Mouse (Mus musculus) liver, embryonic 14.5 days (tissue): Measurements from ENCODE around the gene Mitf. TPM values are rescaled to one million over a fixed set of nuclear protein-coding genes. Genes with fewer than 3 reads are reported as not detected.

Experiments
- ATAC-seq: fragments of 200-750 bp; cut with Nextera tagmentation; 2 replicates; pipeline ENCODE4 v1.8.0; 2017; ENCODE audit warnings: moderate number of reproducible peaks, mild to moderate bottlenecking, moderate library complexity; ENCODE audit not compliant: insufficient read depth
- DNase-seq, 3 experiments: peaks; one replicate each; pipeline ENCODE4 v3.0.0-alpha.2; 2012 to 2013; ENCODE audit warnings: low read depth in 3 of 3, low spot score in 3 of 3
- H3K27ac ChIP-seq: fragments of 300-500 bp; sonication (generic); 2 replicates; pipeline ENCODE4 v1.5.1; 2014; ENCODE audit warnings: moderate library complexity, mild to moderate bottlenecking, control low read depth, inconsistent platforms
- H3K27me3 ChIP-seq: fragments of 300-500 bp; sonication (generic); 2 replicates; pipeline ENCODE4 v1.6.1; 2014; ENCODE audit warnings: mild to moderate bottlenecking, low read length, moderate library complexity; ENCODE audit not compliant: control insufficient read depth, insufficient read depth
- H3K36me3 ChIP-seq: fragments of 300-500 bp; sonication (generic); replicated peaks from 2 replicates; pipeline ENCODE4 v1.6.1; 2014; ENCODE audit warnings: low read depth; ENCODE audit not compliant: control insufficient read depth, insufficient read depth
- H3K4me1 ChIP-seq, 2 experiments: fragments of 200-500 bp in 1 of 2; fragments of 300-500 bp in 1 of 2; sonication (generic) in 1 of 2; replicated peaks; 2 replicates each; pipeline ENCODE4 v1.6.1; 2012 to 2014; ENCODE audit warnings: antibody characterized with exemption in 1 of 2, inconsistent platforms in 1 of 2, low read length in 1 of 2; ENCODE audit not compliant: control insufficient read depth in 2 of 2, insufficient read depth in 2 of 2
- H3K4me2 ChIP-seq: fragments of 300-500 bp; sonication (generic); 2 replicates; pipeline ENCODE4 v1.6.1; 2014; ENCODE audit warnings: low read depth, mild to moderate bottlenecking, control low read depth, moderate library complexity
- H3K4me3 ChIP-seq, 2 experiments: fragments of 200-500 bp in 1 of 2; fragments of 300-500 bp in 1 of 2; sonication (generic) in 1 of 2; 2 replicates each; pipeline ENCODE4 v1.5.1; 2012 to 2014; ENCODE audit warnings: low read depth in 2 of 2, low read length in 2 of 2, mild to moderate bottlenecking in 2 of 2, control low read depth in 1 of 2, inconsistent platforms in 1 of 2, moderate library complexity in 1 of 2; ENCODE audit not compliant: insufficient read depth in 1 of 2
- H3K9ac ChIP-seq: fragments of 300-500 bp; sonication (generic); replicated peaks from 2 replicates; pipeline ENCODE4 v1.6.1; 2014; ENCODE audit warnings: mild to moderate bottlenecking, control low read depth, moderate library complexity
- H3K9me3 ChIP-seq: fragments of 300-500 bp; sonication (generic); 2 replicates; pipeline ENCODE4 v1.6.1; 2016; ENCODE audit warnings: low read length, mixed read lengths; ENCODE audit not compliant: control insufficient read depth
- CTCF ChIP-seq: IDR thresholded peaks from 2 replicates; pipeline ENCODE4 v1.5.1; 2016; ENCODE audit warnings: antibody characterized with exemption, low read depth, control low read depth
- EP300 ChIP-seq: IDR thresholded peaks from 2 replicates; pipeline ENCODE4 v1.6.1; 2016; ENCODE audit warnings: antibody characterized with exemption, low read depth
- WGBS: fragments of 180-500 bp; shearing (Covaris S2); extraction: QIAGEN DNeasy Blood & Tissue Kit; methylation state at CpG from one replicate; pipeline ENCODE4 v1.1.7; 2014; ENCODE audit not compliant: insufficient replicate concordance; 5-methylcytosine and 5-hydroxymethylcytosine counted together
- polyA plus RNA-seq, 2 experiments: library from polyadenylated mRNA; depleted of rRNA in 1 of 2; stranded (reverse) in 1 of 2; unstranded in 1 of 2; fragments of >200 nt; fragmentation: Nextera tagmentation in 1 of 2; extraction: Ambion mirVana in 1 of 2; gene quantifications; 2 replicates each; pipeline versions ENCODE4 v1.2.1 to v1.2.3; 2012 to 2014

Gene Mitf
- polyA plus RNA-seq, 2 experiments: 0.25 to 0.38 TPM

DNA sequence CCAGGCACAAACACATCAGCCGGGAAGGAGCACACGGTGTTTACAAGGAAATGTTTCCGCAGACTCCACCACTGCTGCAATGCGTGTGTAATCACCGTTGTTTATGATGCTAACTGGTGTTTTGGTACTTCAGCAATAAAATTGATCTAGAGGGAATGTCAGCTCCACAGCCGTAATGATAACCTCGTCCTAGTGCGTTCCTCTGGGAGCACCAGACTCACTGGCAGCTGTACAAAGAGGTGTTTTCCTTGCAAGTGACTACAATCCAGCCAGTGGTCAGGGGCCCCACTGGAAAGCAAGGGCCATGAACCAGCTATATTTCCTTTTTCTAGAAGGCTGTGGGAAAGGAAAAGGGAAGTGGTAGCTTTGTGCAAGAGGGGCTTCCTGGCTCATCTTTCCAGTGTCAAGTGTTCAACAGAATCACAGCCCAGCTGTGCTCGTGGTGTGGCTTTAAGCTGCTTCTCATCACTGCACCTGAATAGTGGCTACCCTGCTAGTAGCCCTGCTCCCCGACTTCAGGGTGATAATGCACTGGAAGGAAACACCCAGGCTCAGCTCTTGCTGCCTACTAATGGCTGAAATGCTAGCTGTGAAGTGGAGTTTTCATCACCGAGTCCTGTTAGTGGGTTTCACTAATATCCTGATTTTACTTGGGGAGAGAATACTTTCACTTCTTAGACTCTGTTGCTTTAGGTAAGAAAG is 188.9 kb downstream of the Mitf start:
- Histone ChIP-seq H3K4me2 (no peak overlapping the region), H3K4me1 (no peaks in the 10 kb centered on the region), H3K27ac (no peak overlapping the region), H3K27me3 (no peaks in the 10 kb centered on the region), H3K4me3 (no peak overlapping the region), H3K36me3 (no peaks in the 10 kb centered on the region), H3K9me3 (no peaks in the 10 kb centered on the region), H3K9ac (no peak overlapping the region)
- peak in 1 of 3 experiments; percentile 6 for DNase-seq
- WGBS: 31% methylated on average over 11 of the region's 11 CpGs
- ATAC-seq: no peak
- TF ChIP-seq CTCF (no peak), EP300 (no peak)

DNA sequence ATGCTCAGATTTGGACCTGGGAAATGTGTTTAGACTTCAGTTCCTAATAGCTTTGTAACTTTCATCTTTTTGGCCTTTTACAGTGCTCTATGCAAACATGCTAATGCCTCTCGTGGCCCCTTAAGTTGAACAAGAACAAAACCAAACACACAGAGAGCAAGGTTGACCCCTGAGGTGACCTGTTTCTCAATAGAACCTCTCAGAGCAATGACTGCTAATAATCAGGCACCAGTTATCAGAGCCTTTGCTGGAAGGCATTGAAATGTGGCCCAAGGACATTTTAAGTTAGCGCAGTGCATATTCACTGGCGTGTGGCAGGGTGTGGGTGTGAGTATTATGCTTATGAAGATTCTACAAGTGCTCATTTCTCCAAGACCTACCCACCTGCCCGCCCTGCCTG is 194.7 kb downstream of the Mitf start:
- Histone ChIP-seq H3K4me3 (no peak overlapping the region), H3K9me3 (no peaks in the 10 kb centered on the region), H3K9ac (no peak overlapping the region), H3K4me2 (no peak overlapping the region), H3K4me1 (no peaks in the 10 kb centered on the region), H3K36me3 (no peaks in the 10 kb centered on the region), H3K27ac (no peak overlapping the region), H3K27me3 (no peaks in the 10 kb centered on the region)
- DNase-seq: peak in 1 of 3 experiments; percentile 1
- 44% methylated on average over 4 of the region's 4 CpGs for WGBS
- no peak for ATAC-seq
- no peak for TF ChIP-seq EP300
- TF ChIP-seq CTCF: no peak

DNA sequence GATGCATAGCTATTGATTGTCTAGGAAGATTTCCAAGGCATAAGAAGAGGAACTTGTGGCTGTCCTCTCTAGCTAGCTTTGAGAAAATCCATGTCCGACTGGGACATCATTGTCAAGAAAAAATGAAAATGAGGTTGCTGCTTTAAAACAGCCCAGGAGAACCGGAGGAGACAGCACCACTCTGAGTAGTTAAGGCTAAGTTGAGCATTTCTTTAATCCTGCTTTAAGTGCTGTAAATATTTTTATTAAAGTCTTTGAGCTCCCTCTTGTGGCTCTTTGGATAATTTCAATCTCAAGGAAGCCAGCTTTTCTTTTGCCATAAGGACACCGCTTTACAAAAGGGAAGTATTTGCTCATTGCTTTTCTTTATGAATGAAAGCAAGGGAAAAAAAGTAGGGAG is 196.3 kb downstream of the Mitf start:
- WGBS: 6% methylated on average over 3 of the region's 3 CpGs
- H3K9me3 ChIP-seq: no peaks in the 10 kb centered on the region
- no peak overlapping the region for H3K27ac ChIP-seq
- no peaks in the 10 kb centered on the region for H3K4me1 ChIP-seq
- peak in 1 of 3 experiments; percentile 6 for DNase-seq
- H3K36me3 ChIP-seq: no peaks in the 10 kb centered on the region
- no peak overlapping the region for H3K4me2 ChIP-seq
- H3K27me3 ChIP-seq: no peaks in the 10 kb centered on the region
- TF ChIP-seq EP300 (no peak), CTCF (no peak; the same call in 1 of the 2 replicates)
- ATAC-seq: no peak
- no peak overlapping the region for H3K4me3 ChIP-seq
- H3K9ac ChIP-seq: no peak overlapping the region

DNA sequence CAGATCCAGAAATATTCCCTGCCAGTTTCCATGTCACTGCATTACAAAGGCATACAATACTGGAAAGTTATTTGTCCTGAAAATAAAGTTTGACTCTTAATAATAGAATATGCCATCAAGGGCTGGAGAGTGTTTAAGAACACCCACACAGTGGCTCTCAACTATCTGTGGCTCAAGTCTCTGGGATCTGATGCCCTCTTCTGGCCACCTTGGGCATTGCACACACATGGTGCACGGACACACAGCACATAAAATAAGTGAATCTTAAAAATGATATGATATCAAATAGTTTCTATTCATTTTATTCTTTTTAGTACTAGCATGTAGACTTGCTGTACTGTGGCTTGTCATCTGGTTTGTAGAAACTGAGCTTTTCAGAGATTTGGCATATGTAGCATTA is 198.7 kb downstream of the Mitf start:
- no peak overlapping the region for H3K4me3 ChIP-seq
- TF ChIP-seq EP300 (no peak), CTCF (peak; percentile 77)

DNA sequence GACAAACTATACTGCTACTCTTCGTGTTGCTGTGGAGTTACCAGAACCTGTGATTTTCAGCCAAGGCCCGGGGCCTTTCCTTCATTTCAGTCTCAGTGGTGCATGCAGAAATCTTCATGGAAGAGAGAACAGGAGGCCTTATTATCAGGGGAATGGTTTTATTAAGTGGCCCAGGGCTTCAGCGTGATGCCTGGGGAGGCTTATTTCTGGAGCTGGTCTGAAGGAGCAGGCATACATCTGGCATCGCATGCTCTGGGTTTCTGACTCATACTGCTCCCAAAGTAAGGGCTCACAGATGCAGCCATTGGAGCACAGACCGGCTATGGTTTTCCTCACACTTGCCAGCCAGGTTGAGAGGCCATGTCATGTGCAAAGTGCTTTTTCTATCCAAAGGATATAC is 208.2 kb downstream of the Mitf start:
- H3K36me3 ChIP-seq: no peaks in the 10 kb centered on the region
- no peak overlapping the region for H3K9ac ChIP-seq
- ATAC-seq (no peak), DNase-seq (no peak)
- H3K27me3 ChIP-seq: no peaks in the 10 kb centered on the region
- no peaks in the 10 kb centered on the region for H3K4me1 ChIP-seq
- H3K4me2 ChIP-seq: no peak overlapping the region
- no peak overlapping the region for H3K27ac ChIP-seq
- H3K4me3 ChIP-seq: no peak overlapping the region
- no peak for TF ChIP-seq CTCF
- TF ChIP-seq EP300: no peak
- no peaks in the 10 kb centered on the region for H3K9me3 ChIP-seq
- 74% methylated on average over 5 of the region's 5 CpGs for WGBS

More for the DNA sequence above, 198.7 kb downstream of the Mitf start:
- no peaks in the 10 kb centered on the region for H3K4me1 ChIP-seq
- WGBS: 54% methylated on average over 1 of the region's 1 CpGs
- ATAC-seq: no peak
- H3K36me3 ChIP-seq: no peaks in the 10 kb centered on the region
- H3K27ac ChIP-seq: no peak overlapping the region
- no peak overlapping the region for H3K9ac ChIP-seq
- H3K4me2 ChIP-seq: no peak overlapping the region
- no peaks in the 10 kb centered on the region for H3K27me3 ChIP-seq
- H3K9me3 ChIP-seq: no peaks in the 10 kb centered on the region
- peak in 1 of 3 experiments; percentile 6 for DNase-seq
